Mouse (Mus musculus) E14TG2a.4 (cell line): ENCODE measurements around the gene Kdm2a.

Source experiments
- CTCF ChIP-seq: conservative IDR thresholded peaks from 2 replicates; pipeline ENCODE4 v1.5.1; 2014; ENCODE audit warnings: low read length
- NANOG ChIP-seq: IDR thresholded peaks from 2 replicates; pipeline ENCODE4 v1.6.1; 2014; ENCODE audit warnings: borderline replicate concordance, low read length, mixed read lengths
- POU5F1 ChIP-seq: IDR thresholded peaks from 2 replicates; pipeline ENCODE4 v1.6.1; 2014; ENCODE audit warnings: low read length, borderline replicate concordance

DNA sequence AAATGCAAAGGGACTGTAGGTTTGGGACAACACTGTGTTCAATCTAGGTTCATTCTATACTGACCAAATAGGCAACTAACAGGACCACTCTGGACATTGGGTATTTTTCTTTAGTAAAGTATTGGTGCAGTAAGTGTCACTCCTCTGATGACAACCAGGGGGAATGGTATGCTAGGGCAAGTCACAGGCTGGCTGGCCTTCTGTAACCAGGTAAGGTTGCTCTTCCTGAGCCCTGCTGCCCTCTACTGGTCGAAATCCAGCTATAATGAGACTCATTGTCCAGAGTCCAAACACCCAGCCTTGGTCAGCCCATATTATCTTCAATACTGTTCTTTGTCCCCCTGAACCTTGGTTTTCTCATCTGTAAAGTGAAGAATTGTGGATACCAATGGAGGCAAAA, 19.1 kb upstream of the Kdm2a start:
- TF ChIP-seq POU5F1: no peak
- peak; percentile 70 for TF ChIP-seq CTCF
- no peak for TF ChIP-seq NANOG
